Mouse (Mus musculus) heart, embryonic 13.5 days (tissue): Measurements from ENCODE around the gene Mlec. TPM values are rescaled to one million over a fixed set of nuclear protein-coding genes. Genes with fewer than 3 reads are reported as not detected.
"Not testable (repeated sequence)": the region's sequence is repeated elsewhere in the genome, so short reads cannot be mapped to it uniquely, and the experiment has no call there.

Source experiments
- ATAC-seq: fragments of 200-750 bp; cut with Nextera tagmentation; 2 replicates; pipeline ENCODE4 v1.8.0; 2017; ENCODE audit warnings: moderate TSS enrichment; ENCODE audit not compliant: insufficient number of reproducible peaks, low FRiP score, low TSS enrichment; ENCODE audit errors: extremely low read depth
- H3K27ac ChIP-seq: fragments of 300-500 bp; sonication (generic); replicated peaks from 2 replicates; pipeline ENCODE4 v1.5.1; 2015; ENCODE audit warnings: moderate library complexity, mild to moderate bottlenecking, inconsistent platforms
- H3K27me3 ChIP-seq: fragments of 300-500 bp; sonication (generic); replicated peaks from 2 replicates; pipeline ENCODE4 v1.6.1; 2015; ENCODE audit warnings: mild to moderate bottlenecking, inconsistent platforms
- H3K36me3 ChIP-seq: fragments of 300-500 bp; sonication (generic); 2 replicates; pipeline ENCODE4 v1.6.1; 2015; ENCODE audit warnings: mild to moderate bottlenecking, inconsistent platforms
- H3K4me1 ChIP-seq: fragments of 300-500 bp; sonication (generic); 2 replicates; pipeline ENCODE4 v1.6.1; 2015; ENCODE audit warnings: inconsistent platforms
- H3K4me2 ChIP-seq: fragments of 300-500 bp; sonication (generic); 2 replicates; pipeline ENCODE4 v1.6.1; 2015; ENCODE audit warnings: inconsistent platforms, mild to moderate bottlenecking, moderate library complexity
- H3K4me3 ChIP-seq: fragments of 300-500 bp; sonication (generic); 2 replicates; pipeline ENCODE4 v1.5.1; 2015; ENCODE audit warnings: moderate library complexity, mild to moderate bottlenecking, inconsistent platforms
- H3K9ac ChIP-seq: fragments of 300-500 bp; sonication (generic); 2 replicates; pipeline ENCODE4 v1.6.1; 2015; ENCODE audit warnings: inconsistent platforms, mild to moderate bottlenecking, moderate library complexity
- H3K9me3 ChIP-seq: fragments of 300-500 bp; sonication (generic); 2 replicates; pipeline ENCODE4 v1.6.1; 2016; ENCODE audit warnings: inconsistent platforms
- WGBS: fragments of 180-500 bp; shearing (Covaris S2); methylation state at CpG from one replicate; pipeline ENCODE4 v1.1.7; 2015; ENCODE audit warnings: mixed read lengths; 5-methylcytosine and 5-hydroxymethylcytosine counted together
- polyA plus RNA-seq: library from polyadenylated mRNA; unstranded; fragments of >200 nt; fragmentation: Nextera tagmentation; extraction: Ambion mirVana; gene quantifications from 2 replicates; pipeline ENCODE4 v1.2.1, GENCODE M21; 2015

Gene Mlec
- polyA plus RNA-seq, 1 experiment from 2014 or later: 65.8 TPM

GRCm38 (mm10) chr5:115116426-115116825 is 41.6 kb downstream of the Mlec start:
- Histone ChIP-seq H3K4me3 (no peak overlapping the region), H3K9me3 (no peaks in the 10 kb centered on the region), H3K27me3 (no peaks in the 10 kb centered on the region), H3K9ac (no peak overlapping the region), H3K27ac (no peak overlapping the region), H3K36me3 (peaks cover 62% of the 10 kb centered on the region), H3K4me2 (no peak overlapping the region), H3K4me1 (peaks cover 13% of the 10 kb centered on the region)
- no peak for ATAC-seq
- 78% methylated on average over 3 of the region's 3 CpGs for WGBS

- peaks cover 81% of the 10 kb centered on the region for H3K36me3 ChIP-seq
- H3K27me3 ChIP-seq: no peaks in the 10 kb centered on the region
- no peak for ATAC-seq
- H3K4me1 ChIP-seq: peaks cover 12% of the 10 kb centered on the region
- H3K9me3 ChIP-seq: no peaks in the 10 kb centered on the region
- H3K4me3 ChIP-seq: no peak overlapping the region
- H3K27ac ChIP-seq: no peak overlapping the region
- no peak overlapping the region for H3K4me2 ChIP-seq
- no peak overlapping the region for H3K9ac ChIP-seq
- WGBS: 87% methylated on average over 8 of the region's 8 CpGs
Measured at GRCm38 (mm10) chr5:115114501-115114900, 43.5 kb downstream of the Mlec start.

GRCm38 (mm10) chr5:115113244-115113643 is 44.7 kb downstream of the Mlec start:
- H3K36me3 ChIP-seq: peaks cover 90% of the 10 kb centered on the region
- WGBS: 93% methylated on average over 12 of the region's 12 CpGs
- no peak overlapping the region for H3K4me2 ChIP-seq
- H3K9ac ChIP-seq: no peak overlapping the region
- H3K4me3 ChIP-seq: no peak overlapping the region
- H3K27me3 ChIP-seq: no peaks in the 10 kb centered on the region
- no peak for ATAC-seq
- no peak overlapping the region for H3K27ac ChIP-seq
- peaks cover 4% of the 10 kb centered on the region for H3K4me1 ChIP-seq
- H3K9me3 ChIP-seq: no peaks in the 10 kb centered on the region

- no peaks in the 10 kb centered on the region for H3K4me1 ChIP-seq
- H3K4me3 ChIP-seq: no peak overlapping the region
- no peak overlapping the region for H3K27ac ChIP-seq
- H3K27me3 ChIP-seq: no peaks in the 10 kb centered on the region
- no peaks in the 10 kb centered on the region for H3K9me3 ChIP-seq
- H3K4me2 ChIP-seq: no peak overlapping the region
- no peak for ATAC-seq
- peaks cover 90% of the 10 kb centered on the region for H3K36me3 ChIP-seq
- WGBS: 85% methylated on average over 8 of the region's 8 CpGs
- H3K9ac ChIP-seq: no peak overlapping the region
Measured at GRCm38 (mm10) chr5:115111156-115111555, 46.8 kb downstream of the Mlec start.

GRCm38 (mm10) chr5:115103253-115103652 is 54.7 kb downstream of the Mlec start:
- H3K9me3 ChIP-seq, ATAC-seq, H3K4me2 ChIP-seq, H3K4me1 ChIP-seq, H3K4me3 ChIP-seq, H3K9ac ChIP-seq, H3K27me3 ChIP-seq, H3K27ac ChIP-seq: not testable (repeated sequence)
- peaks cover 87% of the 10 kb centered on the region for H3K36me3 ChIP-seq
- 94% methylated on average over 23 of the region's 23 CpGs for whole genome bisulfite sequencing

GRCm38 (mm10) chr5:115102231-115102630 is 55.7 kb downstream of the Mlec start:
- Histone ChIP-seq H3K9ac (no peak overlapping the region), H3K4me3 (no peak overlapping the region), H3K27me3 (no peaks in the 10 kb centered on the region), H3K36me3 (peaks cover 87% of the 10 kb centered on the region), H3K27ac (no peak overlapping the region), H3K4me1 (no peaks in the 10 kb centered on the region), H3K9me3 (no peaks in the 10 kb centered on the region), H3K4me2 (no peak overlapping the region)
- no peak for ATAC-seq
- WGBS: 85% methylated on average over 2 of the region's 2 CpGs

- WGBS: 85% methylated on average over 6 of the region's 6 CpGs
- H3K4me3 ChIP-seq: no peak overlapping the region
- no peak overlapping the region for H3K9ac ChIP-seq
- no peak for ATAC-seq
- H3K27ac ChIP-seq: no peak overlapping the region
- H3K4me2 ChIP-seq: no peak overlapping the region
- no peaks in the 10 kb centered on the region for H3K9me3 ChIP-seq
- H3K4me1 ChIP-seq: no peaks in the 10 kb centered on the region
- H3K36me3 ChIP-seq: peaks cover 95% of the 10 kb centered on the region
- no peaks in the 10 kb centered on the region for H3K27me3 ChIP-seq
Measured at GRCm38 (mm10) chr5:115100473-115100872, 57.5 kb downstream of the Mlec start.

GRCm38 (mm10) chr5:115099991-115100390 is 58.0 kb downstream of the Mlec start:
- Histone ChIP-seq H3K4me1 (peaks cover 4% of the 10 kb centered on the region; the same call in 1 of the 2 replicates), H3K9ac (no peak overlapping the region), H3K27ac (no peak overlapping the region), H3K4me3 (no peak overlapping the region), H3K9me3 (no peaks in the 10 kb centered on the region), H3K36me3 (peaks cover 95% of the 10 kb centered on the region), H3K4me2 (no peak overlapping the region), H3K27me3 (no peaks in the 10 kb centered on the region)
- 80% methylated on average over 9 of the region's 9 CpGs for WGBS
- no peak for ATAC-seq

GRCm38 (mm10) chr5:115099530-115099929 is 58.4 kb downstream of the Mlec start:
- Histone ChIP-seq H3K4me1 (peaks cover 7% of the 10 kb centered on the region; the same call in 1 of the 2 replicates), H3K4me3 (no peak overlapping the region), H3K36me3 (peaks cover 96% of the 10 kb centered on the region), H3K9me3 (no peaks in the 10 kb centered on the region), H3K27ac (no peak overlapping the region), H3K9ac (no peak overlapping the region), H3K27me3 (no peaks in the 10 kb centered on the region), H3K4me2 (no peak overlapping the region)
- 80% methylated on average over 5 of the region's 5 CpGs for WGBS
- ATAC-seq: no peak

GRCm38 (mm10) chr5:115098195-115098594 is 59.8 kb downstream of the Mlec start, which contains the start of gene Gm10401:
Gene Gm10401 (minus strand): TSS chr5:115098295.
- H3K4me2 ChIP-seq: no peak within 1 kb of the TSS
- peaks cover 18% of the 10 kb centered on the region for H3K4me1 ChIP-seq
- H3K27me3 ChIP-seq: no peaks in the 10 kb centered on the region
- H3K9ac ChIP-seq: no peak within 1 kb of the TSS
- peaks cover 94% of the 10 kb centered on the region for H3K36me3 ChIP-seq
- ATAC-seq: no peak
- H3K27ac ChIP-seq: no peak within 1 kb of the TSS
- no peak within 1 kb of the TSS for H3K4me3 ChIP-seq
- no peaks in the 10 kb centered on the region for H3K9me3 ChIP-seq
- WGBS: 89% methylated on average over 8 of the region's 8 CpGs
